Mouse (Mus musculus): ENCODE data around the gene Desi1.

- TF ChIP-seq CTCF (IDR thresholded peaks at IDR 0.05) (peak; percentile 57), EP300 (IDR thresholded peaks at IDR 0.05) (no peak)
Observed at GRCm38 (mm10) chr15:82016101-82016808, 17.4 kb downstream of the Desi1 start.
